Mouse (Mus musculus) kidney, postnatal 14 days (tissue): ENCODE data around the gene Cryga.

Experiments
- DNase-seq: peaks from one replicate; pipeline ENCODE4 v3.0.0; 2022; ENCODE audit warnings: mixed read lengths

Gene Cryga

GRCm38 (mm10) chr1:65103273-65103672, at the start of gene Cryga:
Gene Cryga (minus strand): TSS chr1:65103373.
- DNase-seq = no peak

DNA sequence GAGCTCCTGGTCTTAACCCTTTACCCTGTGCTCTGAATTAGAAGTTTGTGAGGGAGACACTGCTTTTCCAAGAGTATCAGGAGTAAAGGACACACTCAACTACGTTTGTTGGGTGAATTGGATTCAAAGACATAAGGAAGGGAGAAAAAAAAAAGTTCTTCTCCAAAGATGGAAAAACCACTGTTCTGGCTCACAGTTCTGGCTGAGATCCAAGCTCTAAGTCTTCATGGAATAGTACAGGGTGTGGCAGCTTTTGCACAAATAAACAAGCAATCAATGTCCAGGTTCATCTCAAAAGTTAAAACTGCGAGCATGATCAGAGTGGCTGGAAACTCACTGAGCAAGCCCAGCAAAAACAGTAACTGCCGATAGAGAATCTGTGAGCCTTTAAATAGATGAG, 44.8 kb upstream of the Cryga start:
- DNase-seq = no peak

- DNase-seq = no peak
These were observed 44.2 kb upstream of the Cryga start for GRCm38 (mm10) chr1:65147326-65147725.

- no peak for DNase-seq
These were observed 43.4 kb upstream of the Cryga start for GRCm38 (mm10) chr1:65146601-65147000.

- DNase-seq = no peak
These were observed 41.6 kb upstream of the Cryga start for GRCm38 (mm10) chr1:65144783-65145182.

DNA sequence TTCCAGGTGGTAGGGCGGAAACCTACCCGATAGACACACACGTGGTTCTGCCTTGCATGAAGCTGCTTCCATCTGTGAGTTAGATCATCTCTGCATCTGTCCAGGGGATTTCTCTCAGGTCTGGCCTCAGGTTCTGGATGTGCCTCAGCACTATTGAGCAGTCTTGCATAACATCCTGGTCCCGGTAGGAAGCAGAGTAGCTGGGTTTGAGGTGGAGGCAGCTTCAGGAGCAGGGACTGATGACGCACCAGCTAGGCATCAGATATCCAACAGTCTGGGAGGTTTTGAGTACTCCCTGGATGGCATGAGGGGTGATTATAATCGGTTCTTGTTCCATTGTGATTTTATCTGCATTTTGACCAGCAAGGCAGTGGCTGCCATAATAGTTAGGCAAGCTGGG, 34.4 kb upstream of the Cryga start:
- DNase-seq = no peak

- no peak for DNase-seq
These were observed 29.7 kb upstream of the Cryga start for GRCm38 (mm10) chr1:65132833-65133232.

DNA sequence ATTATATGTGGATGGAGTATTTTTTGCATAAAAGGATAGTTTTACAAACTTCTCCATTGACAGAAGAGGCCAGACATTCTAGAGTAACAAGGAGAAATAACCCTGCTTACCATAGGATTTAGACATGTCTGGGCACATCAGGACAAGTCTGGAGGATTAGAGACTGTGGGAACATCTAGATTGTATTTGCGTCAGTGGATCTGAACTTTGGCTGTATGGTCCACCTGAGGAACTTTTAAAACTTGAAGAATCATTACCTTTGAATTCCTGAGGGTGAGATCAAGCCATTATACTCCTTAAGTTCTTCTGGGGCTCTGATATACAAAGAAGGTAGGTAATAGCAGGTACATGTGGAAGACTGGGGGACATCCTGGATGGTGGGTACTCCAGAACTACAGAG, 28.5 kb upstream of the Cryga start:
- no peak for DNase-seq

- peak; percentile 34 for DNase-seq
These were observed 27.1 kb upstream of the Cryga start for GRCm38 (mm10) chr1:65130226-65130625.

- DNase-seq = no peak
These were observed 26.5 kb upstream of the Cryga start for GRCm38 (mm10) chr1:65129634-65130180.

GRCm38 (mm10) chr1:65122574-65123372, 19.6 kb upstream of the Cryga start, which contains the start of gene D630023F18Rik:
Gene D630023F18Rik (minus strand): TSS chr1:65123214.
- no peak for DNase-seq

GRCm38 (mm10) chr1:65119438-65119837, 16.3 kb upstream of the Cryga start, which contains the start of gene Gm28845:
Gene Gm28845 (minus strand): TSS chr1:65119558.
- DNase-seq = no peak

DNA sequence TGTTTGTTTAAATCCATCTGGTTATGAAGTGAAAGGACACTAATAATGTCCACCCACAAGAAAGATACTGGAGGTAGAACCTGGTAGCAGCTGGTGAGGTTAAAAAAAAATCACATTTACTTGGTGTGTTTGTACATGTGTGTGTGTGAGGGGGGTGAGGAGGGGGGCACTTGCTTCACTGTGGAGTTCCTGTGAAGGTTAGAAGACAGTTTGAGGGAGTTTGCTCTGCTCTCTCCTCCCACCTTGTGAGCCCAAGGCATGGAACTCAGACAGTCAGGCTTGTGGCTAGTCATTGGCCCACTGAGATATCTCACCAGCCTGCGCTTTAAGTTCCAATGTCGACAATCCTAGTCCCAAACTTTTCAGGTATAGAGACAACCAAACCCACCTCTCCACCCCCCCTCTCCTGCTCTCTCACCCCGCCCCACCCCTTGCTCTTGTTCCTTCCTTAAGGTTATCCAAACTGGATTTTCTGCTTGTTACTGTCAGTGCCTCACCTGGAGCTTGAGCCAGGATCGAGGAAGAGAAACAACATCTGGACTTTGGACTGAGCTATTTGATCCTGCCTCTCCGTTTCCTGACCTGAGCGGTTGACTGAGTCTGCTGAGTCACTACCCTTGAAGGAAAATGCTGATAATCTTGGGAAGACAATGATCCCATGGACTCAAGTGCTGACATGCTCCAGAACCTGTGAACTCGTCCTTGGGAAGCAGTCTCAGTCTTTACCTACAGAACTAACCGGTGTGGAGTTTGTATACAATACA, 15.2 kb upstream of the Cryga start:
- peak; percentile 74 for DNase-seq

- no peak for DNase-seq
These were observed 10.5 kb upstream of the Cryga start for GRCm38 (mm10) chr1:65113536-65114172.

DNA sequence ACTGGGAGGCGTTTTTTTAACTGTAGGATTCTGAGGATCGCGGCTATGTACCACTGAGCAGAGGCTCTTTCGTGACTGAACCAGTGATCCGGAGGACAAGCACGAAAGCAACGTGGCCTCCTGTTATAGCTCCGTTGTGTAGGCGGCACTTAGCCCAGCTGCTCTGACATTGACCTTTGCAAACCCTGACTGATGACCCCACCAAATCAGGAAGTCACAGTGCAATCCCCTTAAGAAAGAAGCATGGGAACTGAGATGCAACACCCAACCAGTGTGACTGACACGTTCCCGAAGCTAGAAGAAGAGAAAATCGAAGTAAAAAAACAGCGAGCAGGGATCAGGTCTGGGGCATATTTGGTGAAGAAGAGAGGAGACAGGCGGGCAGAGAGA, 9.6 kb upstream of the Cryga start:
- DNase-seq = no peak

- peak; percentile 83 for DNase-seq
These were observed 9.0 kb upstream of the Cryga start for GRCm38 (mm10) chr1:65112031-65112806.

GRCm38 (mm10) chr1:65109756-65110435, 6.7 kb upstream of the Cryga start:
- DNase-seq = no peak

DNA sequence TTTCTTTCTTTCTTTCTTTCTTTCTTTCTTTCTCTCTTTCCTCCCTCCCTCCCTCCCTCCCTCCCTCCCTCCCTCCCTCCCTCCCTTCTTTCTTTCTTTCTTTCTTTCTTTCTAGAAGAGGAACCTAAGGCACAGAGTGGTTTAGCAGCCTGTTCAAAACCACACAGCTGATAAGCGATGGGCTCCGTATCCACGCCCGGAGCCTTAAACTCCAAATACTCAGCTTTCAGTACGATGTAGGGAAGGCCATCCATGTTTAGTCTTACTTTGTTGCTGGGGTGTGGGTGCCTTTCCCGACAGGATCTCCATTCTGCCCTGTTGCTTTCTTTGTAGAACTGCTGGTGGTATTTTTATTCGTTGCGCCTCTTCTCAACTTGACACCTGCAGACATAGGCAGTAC, 6.0 kb upstream of the Cryga start:
- no peak for DNase-seq

- DNase-seq = no peak
These were observed 4.6 kb upstream of the Cryga start for GRCm38 (mm10) chr1:65107654-65108279.

DNA sequence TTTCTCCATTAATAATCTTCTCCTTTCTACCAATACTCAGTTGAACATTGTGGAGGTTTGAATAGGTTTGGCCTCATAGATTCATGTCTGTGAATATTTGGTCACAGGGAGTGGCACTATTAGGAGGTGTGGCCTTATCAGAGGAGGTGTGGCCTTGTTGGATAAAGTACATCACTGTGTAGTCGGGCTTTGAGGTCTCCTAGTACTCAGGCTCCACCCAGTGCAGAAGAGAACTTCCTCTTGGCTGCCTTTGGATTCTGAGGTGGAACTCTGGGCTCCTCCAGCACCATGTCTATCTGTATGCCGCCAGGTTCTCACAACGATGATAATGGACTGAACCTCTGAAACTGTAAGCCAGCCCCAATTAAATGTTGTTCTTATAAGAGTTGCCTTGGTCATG, 6.2 kb downstream of the Cryga start:
- no peak for DNase-seq

- no peak for DNase-seq
These were observed 11.6 kb downstream of the Cryga start for GRCm38 (mm10) chr1:65091566-65091965.
